Mouse (Mus musculus) neural tube, embryonic 12.5 days (tissue): ENCODE measurements at regions not wholly inside any gene's neighbourhood (a gene's known extent, or its start where the extent isn't known, plus 50 kb on each side); places are given as distances from the start of the nearest gene placed in this dataset.

Experiments used
- ATAC-seq: fragments of 200-750 bp; cut with Nextera tagmentation; 2 replicates; pipeline ENCODE4 v1.8.0; 2017; ENCODE audit warnings: low read depth, mild to moderate bottlenecking, moderate TSS enrichment, moderate library complexity; ENCODE audit not compliant: low FRiP score
- H3K27ac ChIP-seq: fragments of 300-500 bp; sonication (generic); 2 replicates; pipeline ENCODE4 v1.5.1; 2016
- H3K27me3 ChIP-seq: fragments of 300-500 bp; sonication (generic); replicated peaks from 2 replicates; pipeline ENCODE4 v1.6.1; 2016; ENCODE audit warnings: mild to moderate bottlenecking
- H3K36me3 ChIP-seq: fragments of 300-500 bp; sonication (generic); 2 replicates; pipeline ENCODE4 v1.6.1; 2016; ENCODE audit warnings: mild to moderate bottlenecking
- H3K4me1 ChIP-seq: fragments of 300-500 bp; sonication (generic); 2 replicates; pipeline ENCODE4 v1.6.1; 2016
- H3K4me2 ChIP-seq: fragments of 300-500 bp; sonication (generic); replicated peaks from 2 replicates; pipeline ENCODE4 v1.6.1; 2016; ENCODE audit warnings: mild to moderate bottlenecking
- H3K4me3 ChIP-seq: fragments of 300-500 bp; sonication (generic); 2 replicates; pipeline ENCODE4 v1.5.1; 2016
- H3K9ac ChIP-seq: fragments of 300-500 bp; sonication (generic); 2 replicates; pipeline ENCODE4 v1.6.1; 2016; ENCODE audit warnings: mild to moderate bottlenecking
- H3K9me3 ChIP-seq: fragments of 300-500 bp; sonication (generic); 2 replicates; pipeline ENCODE4 v1.6.1; 2016; ENCODE audit warnings: mild to moderate bottlenecking
- WGBS: fragments of 180-500 bp; shearing (Covaris S2); methylation state at CpG from one replicate; pipeline ENCODE4 v1.1.7; 2016; 5-methylcytosine and 5-hydroxymethylcytosine counted together

DNA sequence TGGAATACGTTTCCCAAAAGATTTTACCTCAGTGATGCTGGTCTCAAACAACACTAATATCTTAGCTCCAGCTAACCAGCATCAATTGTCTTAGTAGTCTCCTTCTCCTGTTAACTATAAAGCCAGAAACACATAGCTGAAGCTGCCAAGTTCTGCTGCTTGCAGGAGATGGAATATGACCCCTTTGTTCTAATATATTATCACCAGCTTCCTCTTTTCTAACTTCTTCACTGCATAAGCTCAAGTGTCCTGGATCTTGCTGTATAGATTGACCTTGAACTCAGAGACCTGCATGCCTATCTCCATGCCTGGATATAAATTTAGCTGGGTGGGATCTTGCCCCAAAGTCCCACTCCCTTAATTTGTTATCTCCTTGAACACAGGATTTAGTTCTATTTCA is 94.8 kb downstream of the Rbm46 start:
- Histone ChIP-seq H3K4me1 (no peaks in the 10 kb centered on the region), H3K4me3 (no peak overlapping the region), H3K27ac (no peak overlapping the region), H3K9me3 (no peaks in the 10 kb centered on the region), H3K27me3 (no peaks in the 10 kb centered on the region), H3K9ac (no peak overlapping the region), H3K4me2 (no peak overlapping the region), H3K36me3 (no peaks in the 10 kb centered on the region)
- ATAC-seq, result no peak
- 88% methylated on average over 1 of the region's 1 CpGs for WGBS

DNA sequence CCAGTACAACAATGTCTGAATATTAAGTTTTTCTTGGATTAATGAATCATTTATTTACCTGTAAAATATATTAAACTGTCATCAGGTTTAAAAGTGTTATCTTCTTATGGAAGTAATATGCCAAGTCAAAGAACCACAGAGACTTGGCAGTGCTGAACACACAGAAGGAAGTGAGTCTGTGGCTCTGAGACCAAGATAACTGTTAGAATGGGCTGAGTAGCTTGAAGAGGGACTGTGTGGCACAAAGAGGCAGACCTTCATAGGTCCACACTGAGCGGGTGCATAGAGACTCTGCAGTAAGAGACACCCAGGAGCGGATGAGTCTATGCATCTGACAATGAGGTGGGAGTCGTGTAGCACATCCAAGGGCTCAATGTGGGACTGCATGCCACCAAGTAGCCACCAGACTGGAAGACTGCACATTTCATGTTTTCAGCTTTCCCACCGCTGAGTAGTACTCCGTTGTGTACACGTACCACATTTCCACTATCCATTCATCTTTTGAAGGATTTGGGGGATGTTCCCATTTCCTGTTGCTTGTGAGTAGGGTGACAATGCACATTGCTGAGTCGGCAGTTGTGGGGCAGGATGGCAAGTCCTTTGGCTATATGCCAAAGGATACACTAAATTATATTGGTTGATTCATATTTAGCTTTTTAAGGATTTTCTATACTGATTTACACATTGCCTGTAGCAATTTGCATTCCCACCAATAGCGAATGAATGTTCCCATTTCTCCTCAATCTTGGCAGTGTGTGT is 105.6 kb downstream of the Rbm46 start:
- ATAC-seq, result no peak
- H3K27me3 ChIP-seq, result no peaks in the 10 kb centered on the region
- no peaks in the 10 kb centered on the region for H3K9me3 ChIP-seq
- no peak overlapping the region for H3K4me3 ChIP-seq
- no peaks in the 10 kb centered on the region for H3K4me1 ChIP-seq
- no peak overlapping the region for H3K27ac ChIP-seq
- no peaks in the 10 kb centered on the region for H3K36me3 ChIP-seq
- WGBS, result 89% methylated on average over 8 of the region's 8 CpGs
- no peak overlapping the region for H3K4me2 ChIP-seq
- no peak overlapping the region for H3K9ac ChIP-seq

- H3K9ac ChIP-seq, result no peak overlapping the region
- no peak for ATAC-seq
Observed at GRCm38 (mm10) chr3:82767484-82767883, 108.8 kb downstream of the Rbm46 start.

GRCm38 (mm10) chr3:82759946-82760345 is 116.3 kb downstream of the Rbm46 start:
- Histone ChIP-seq H3K4me2 (no peak overlapping the region), H3K27me3 (no peaks in the 10 kb centered on the region), H3K27ac (no peak overlapping the region), H3K36me3 (no peaks in the 10 kb centered on the region), H3K4me1 (no peaks in the 10 kb centered on the region), H3K4me3 (no peak overlapping the region), H3K9me3 (no peaks in the 10 kb centered on the region), H3K9ac (no peak overlapping the region)
- 83% methylated on average over 2 of the region's 2 CpGs for WGBS
- no peak for ATAC-seq

More at GRCm38 (mm10) chr3:82767484-82767883, 108.8 kb downstream of the Rbm46 start:
- Histone ChIP-seq H3K4me3 (no peak overlapping the region), H3K27me3 (no peaks in the 10 kb centered on the region), H3K4me2 (no peak overlapping the region), H3K27ac (no peak overlapping the region), H3K9me3 (no peaks in the 10 kb centered on the region), H3K36me3 (no peaks in the 10 kb centered on the region), H3K4me1 (no peaks in the 10 kb centered on the region)
- 65% methylated on average over 5 of the region's 5 CpGs for WGBS

GRCm38 (mm10) chr3:82758967-82759366 is 117.3 kb downstream of the Rbm46 start:
- no peak for ATAC-seq
- WGBS, result 78% methylated on average over 1 of the region's 1 CpGs

GRCm38 (mm10) chr3:82725546-82725945 is 150.7 kb downstream of the Rbm46 start:
- H3K9me3 ChIP-seq, result no peaks in the 10 kb centered on the region
- H3K27me3 ChIP-seq, result no peaks in the 10 kb centered on the region
- H3K4me1 ChIP-seq, result no peaks in the 10 kb centered on the region
- no peak overlapping the region for H3K27ac ChIP-seq
- H3K4me3 ChIP-seq, result no peak overlapping the region
- 28% methylated on average over 3 of the region's 3 CpGs for WGBS
- ATAC-seq, result 0 out of 2 replicates have a peak, but pooled peaks have one; percentile 41
- no peaks in the 10 kb centered on the region for H3K36me3 ChIP-seq
- H3K4me2 ChIP-seq, result no peak overlapping the region
- H3K9ac ChIP-seq, result no peak overlapping the region

More at GRCm38 (mm10) chr3:82758967-82759366, 117.3 kb downstream of the Rbm46 start:
- no peaks in the 10 kb centered on the region for H3K9me3 ChIP-seq
- H3K27me3 ChIP-seq, result no peaks in the 10 kb centered on the region
- H3K4me1 ChIP-seq, result no peaks in the 10 kb centered on the region
- no peaks in the 10 kb centered on the region for H3K36me3 ChIP-seq
- no peak overlapping the region for H3K27ac ChIP-seq
- H3K4me3 ChIP-seq, result no peak overlapping the region
- no peak overlapping the region for H3K9ac ChIP-seq
- no peak overlapping the region for H3K4me2 ChIP-seq

GRCm38 (mm10) chr3:82707628-82708027 is 159.7 kb upstream of the Npy2r start:
- no peak overlapping the region for H3K4me3 ChIP-seq
- H3K27ac ChIP-seq, result no peak overlapping the region
- no peaks in the 10 kb centered on the region for H3K9me3 ChIP-seq
- no peak overlapping the region for H3K9ac ChIP-seq
- WGBS, result 75% methylated on average over 4 of the region's 4 CpGs
- no peaks in the 10 kb centered on the region for H3K36me3 ChIP-seq
- no peaks in the 10 kb centered on the region for H3K4me1 ChIP-seq
- H3K4me2 ChIP-seq, result no peak overlapping the region
- no peak for ATAC-seq
- H3K27me3 ChIP-seq, result no peaks in the 10 kb centered on the region

DNA sequence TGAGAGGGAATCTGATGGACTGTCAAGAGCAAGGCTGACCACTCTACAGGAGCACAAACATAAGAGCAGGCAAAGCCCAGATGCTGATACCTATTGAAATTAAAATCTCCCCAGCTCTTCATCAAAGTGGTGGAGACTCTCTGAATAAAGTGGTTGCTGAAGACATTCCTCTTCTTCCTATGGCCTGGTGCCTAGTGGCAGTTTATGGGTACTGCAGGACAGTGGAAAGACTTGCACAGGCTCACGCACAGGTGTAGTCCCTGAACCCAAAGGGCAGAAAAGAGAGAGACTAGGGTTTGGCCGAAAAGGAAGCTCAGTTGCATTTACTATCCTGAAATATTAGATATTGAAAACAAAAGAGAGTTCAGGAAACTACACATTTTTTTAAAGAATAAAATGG is 144.2 kb upstream of the Npy2r start:
- no peak overlapping the region for H3K9ac ChIP-seq
- no peaks in the 10 kb centered on the region for H3K36me3 ChIP-seq
- H3K4me3 ChIP-seq, result no peak overlapping the region
- no peaks in the 10 kb centered on the region for H3K9me3 ChIP-seq
- no peak overlapping the region for H3K4me2 ChIP-seq
- WGBS, result 94% methylated on average over 2 of the region's 2 CpGs
- H3K27me3 ChIP-seq, result no peaks in the 10 kb centered on the region
- ATAC-seq, result no peak
- no peak overlapping the region for H3K27ac ChIP-seq
- H3K4me1 ChIP-seq, result no peaks in the 10 kb centered on the region

GRCm38 (mm10) chr3:82656159-82656874 is 108.4 kb upstream of the Npy2r start:
- Histone ChIP-seq H3K36me3 (no peaks in the 10 kb centered on the region), H3K4me1 (no peaks in the 10 kb centered on the region), H3K9me3 (no peaks in the 10 kb centered on the region), H3K4me3 (no peak overlapping the region), H3K4me2 (no peak overlapping the region), H3K27ac (no peak overlapping the region), H3K27me3 (no peaks in the 10 kb centered on the region), H3K9ac (no peak overlapping the region)
- ATAC-seq, result no peak
- 79% methylated on average over 8 of the region's 8 CpGs for WGBS

GRCm38 (mm10) chr3:82652346-82652745 is 104.5 kb upstream of the Npy2r start:
- 48% methylated on average over 2 of the region's 2 CpGs for WGBS
- H3K36me3 ChIP-seq, result no peaks in the 10 kb centered on the region
- no peak overlapping the region for H3K4me3 ChIP-seq

GRCm38 (mm10) chr3:82640052-82640451 is 92.2 kb upstream of the Npy2r start:
- WGBS, result 84% methylated on average over 2 of the region's 2 CpGs

More at GRCm38 (mm10) chr3:82652346-82652745, 104.5 kb upstream of the Npy2r start:
- Histone ChIP-seq H3K9me3 (no peaks in the 10 kb centered on the region), H3K4me1 (no peaks in the 10 kb centered on the region), H3K27ac (no peak overlapping the region), H3K27me3 (no peaks in the 10 kb centered on the region), H3K9ac (no peak overlapping the region), H3K4me2 (no peak overlapping the region)
- ATAC-seq, result no peak

DNA sequence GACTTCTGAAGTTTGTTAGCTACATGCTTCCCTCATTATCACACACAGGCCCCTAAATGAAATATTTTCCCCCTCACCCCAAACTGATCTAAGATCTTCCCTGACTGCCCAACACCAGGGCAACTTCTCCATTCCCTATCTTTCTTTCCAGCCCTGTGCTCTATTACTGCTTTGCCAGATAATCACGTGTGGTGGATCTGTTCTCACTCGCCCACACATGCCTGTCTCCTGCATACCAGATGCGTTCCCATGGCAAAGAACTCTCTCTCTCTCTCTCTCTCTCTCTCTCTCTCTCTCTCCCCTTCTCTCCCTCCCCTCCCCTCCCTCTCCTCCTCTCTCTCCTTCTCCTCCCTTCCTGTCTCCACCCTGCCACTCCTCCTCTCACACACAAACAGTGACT is 88.8 kb upstream of the Npy2r start:
- H3K4me2 ChIP-seq, result no peak overlapping the region
- no peaks in the 10 kb centered on the region for H3K4me1 ChIP-seq
- no peak overlapping the region for H3K9ac ChIP-seq
- ATAC-seq, result no peak
- 30% methylated on average over 3 of the region's 3 CpGs for WGBS
- no peak overlapping the region for H3K27ac ChIP-seq
- no peaks in the 10 kb centered on the region for H3K27me3 ChIP-seq
- H3K4me3 ChIP-seq, result no peak overlapping the region
- H3K36me3 ChIP-seq, result no peaks in the 10 kb centered on the region
- no peaks in the 10 kb centered on the region for H3K9me3 ChIP-seq

More at GRCm38 (mm10) chr3:82640052-82640451, 92.2 kb upstream of the Npy2r start:
- ATAC-seq, result no peak
- Histone ChIP-seq H3K9ac (no peak overlapping the region), H3K4me1 (no peaks in the 10 kb centered on the region), H3K36me3 (no peaks in the 10 kb centered on the region), H3K4me2 (no peak overlapping the region), H3K4me3 (no peak overlapping the region), H3K27ac (no peak overlapping the region), H3K9me3 (no peaks in the 10 kb centered on the region), H3K27me3 (no peaks in the 10 kb centered on the region)
